Mouse (Mus musculus) urinary bladder, postnatal 4 days (tissue): Measurements from ENCODE around the gene Dnajc6.
A peak's percentile ranks its signal among the peaks of the same experiment; 100 is the strongest.

Experiments used
- DNase-seq, 2 experiments: peaks; one replicate each; pipeline ENCODE4 v3.0.0; 2021 to 2022; ENCODE audit warnings: low spot score in 2 of 2

Dnajc6 gene

DNA sequence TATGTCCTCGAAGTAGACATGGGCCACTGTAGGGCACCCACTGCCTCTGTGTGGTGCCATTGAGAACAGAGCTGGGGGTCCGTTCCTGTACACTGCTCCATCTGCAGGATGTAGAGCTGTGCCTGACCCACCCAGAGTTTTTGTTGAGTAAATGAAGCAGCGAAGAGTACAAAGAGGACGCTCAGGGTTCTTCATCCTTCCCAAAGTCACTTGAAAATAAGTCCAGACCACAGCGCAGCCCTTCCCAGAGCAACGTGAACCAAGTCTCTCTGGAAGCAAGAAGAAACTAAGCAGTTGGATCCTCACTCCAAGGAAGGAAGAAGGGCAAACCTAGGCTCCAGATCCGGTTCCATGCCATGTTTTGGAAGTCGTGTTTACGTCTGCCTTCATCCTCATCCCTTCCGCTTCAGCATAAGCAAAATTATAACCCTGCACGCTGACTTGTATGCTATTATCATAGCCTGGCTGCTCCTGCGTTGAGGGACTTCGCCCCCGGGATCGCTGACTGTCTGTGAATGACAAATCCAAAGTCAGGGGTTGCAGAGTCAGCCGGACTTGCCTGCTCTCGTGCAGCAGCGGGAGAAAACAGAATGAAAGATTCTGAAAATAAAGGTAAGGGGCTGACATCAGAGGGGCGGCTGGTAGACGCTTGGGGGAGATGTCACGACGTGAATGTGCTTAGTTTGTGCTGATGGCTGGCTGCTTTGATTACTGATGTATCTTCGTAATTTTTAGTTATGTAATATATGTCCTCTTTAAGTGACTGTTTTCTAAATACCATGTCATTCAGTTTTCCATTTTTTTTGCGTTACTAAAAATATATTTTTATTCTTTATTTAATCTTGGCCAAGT is 11.3 kb downstream of the Dnajc6 start:
- no peak for DNase-seq

DNA sequence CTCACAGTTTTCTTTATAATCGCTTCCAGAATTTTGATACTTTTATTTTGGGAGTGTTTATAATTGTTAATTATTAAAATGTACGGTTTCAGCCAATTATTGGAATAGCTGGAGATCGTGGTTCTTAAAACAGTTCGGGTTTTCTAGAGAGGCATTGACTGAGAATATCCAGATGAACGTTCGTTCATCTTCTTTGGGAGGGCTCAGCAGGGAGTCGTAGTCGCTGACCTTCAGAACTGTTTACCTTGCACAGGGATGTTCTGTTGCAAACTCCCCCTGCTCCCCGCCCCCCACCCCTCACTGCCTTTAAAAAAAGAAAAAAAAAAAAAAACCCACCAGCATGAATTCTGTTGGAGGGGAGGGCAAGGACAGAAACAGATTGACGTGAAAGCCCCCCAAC is 12.0 kb downstream of the Dnajc6 start:
- no peak for DNase-seq

DNA sequence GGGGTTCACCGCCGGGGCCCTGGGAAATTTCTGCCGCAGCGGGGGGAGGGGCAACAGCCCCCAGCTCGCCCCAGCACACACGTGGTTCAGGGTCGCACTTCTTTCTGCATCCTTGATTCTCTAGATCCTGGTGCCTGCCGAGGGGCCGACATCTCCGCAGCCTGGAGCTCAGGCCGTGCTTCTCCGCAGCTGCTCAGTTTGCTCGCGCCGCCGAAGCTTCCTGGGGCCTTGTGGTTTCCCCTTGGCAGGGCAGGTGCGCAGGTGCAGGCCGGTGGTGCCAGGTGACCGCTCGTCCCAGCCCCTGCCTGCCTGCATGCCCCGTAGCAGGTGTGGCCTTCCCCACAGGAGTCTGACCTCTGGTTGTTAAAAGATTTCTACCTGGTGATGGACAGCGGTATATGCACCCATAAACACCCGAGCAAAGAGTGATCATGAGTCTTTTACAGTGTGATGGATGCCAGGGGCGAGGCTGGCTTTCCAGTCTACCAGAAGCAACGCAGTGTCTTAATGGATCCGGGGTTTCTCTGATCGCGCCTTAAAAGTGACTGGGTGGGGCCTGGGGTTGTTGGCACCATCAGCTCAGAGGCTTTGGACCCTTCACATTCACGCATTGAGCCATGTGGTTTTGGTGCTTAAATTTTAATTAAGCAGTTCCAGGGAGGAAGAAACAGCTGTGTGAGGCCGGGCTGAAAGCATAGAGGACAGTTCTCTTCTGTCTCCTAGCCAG is 12.6 kb downstream of the Dnajc6 start:
- DNase-seq = no peak

DNA sequence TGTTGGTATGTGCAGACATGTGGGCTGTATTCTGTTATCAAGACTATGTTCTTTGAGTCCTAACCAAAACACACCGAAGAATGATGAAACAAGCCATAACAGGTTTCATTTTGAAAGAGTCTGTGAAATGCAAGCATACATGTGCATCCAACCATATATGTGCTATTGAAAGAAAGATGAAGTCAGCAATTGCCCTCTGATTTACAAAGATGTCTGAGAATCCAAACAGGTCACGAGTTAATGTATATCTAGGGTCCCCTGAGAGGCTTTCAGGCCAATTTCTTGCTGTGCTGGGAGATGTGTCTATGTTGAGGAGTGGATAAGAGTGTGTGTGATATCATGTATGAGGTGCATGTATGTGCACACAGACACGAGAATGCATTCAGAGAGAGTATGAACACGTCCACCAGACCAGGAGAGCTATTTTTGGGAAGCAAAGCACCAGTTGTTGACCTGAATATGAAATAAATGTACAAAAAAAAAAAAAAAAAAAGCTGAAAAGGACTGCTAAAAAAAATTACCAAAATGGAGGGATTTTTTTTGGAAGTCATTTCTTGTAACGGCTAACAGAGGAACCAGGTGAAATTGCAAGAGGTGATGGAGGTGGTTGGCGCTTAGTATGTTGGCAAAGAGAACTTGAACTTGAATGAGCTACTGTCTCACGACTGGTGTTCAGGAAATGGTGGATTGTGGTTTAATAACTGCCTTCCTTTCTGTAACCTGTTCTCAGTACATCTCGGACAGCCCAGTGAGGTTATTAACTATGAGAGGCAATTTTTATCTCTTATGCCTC is 13.9 kb downstream of the Dnajc6 start:
- DNase-seq = no peak

DNA sequence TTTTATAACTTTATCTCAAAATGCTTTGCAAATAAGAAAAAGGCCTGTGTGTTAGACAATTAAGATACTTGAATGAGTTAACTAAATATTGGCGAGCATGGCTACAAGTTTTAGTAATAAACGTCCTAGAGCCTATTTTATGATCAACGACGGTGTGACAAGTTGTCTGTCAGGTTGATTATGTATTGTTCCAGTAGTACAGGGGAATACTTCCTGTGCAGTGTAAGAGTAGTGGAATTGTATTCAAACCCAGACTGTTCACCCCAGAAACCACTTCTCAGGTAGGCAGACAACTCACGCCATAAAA is 14.4 kb downstream of the Dnajc6 start:
- DNase-seq = no peak

DNA sequence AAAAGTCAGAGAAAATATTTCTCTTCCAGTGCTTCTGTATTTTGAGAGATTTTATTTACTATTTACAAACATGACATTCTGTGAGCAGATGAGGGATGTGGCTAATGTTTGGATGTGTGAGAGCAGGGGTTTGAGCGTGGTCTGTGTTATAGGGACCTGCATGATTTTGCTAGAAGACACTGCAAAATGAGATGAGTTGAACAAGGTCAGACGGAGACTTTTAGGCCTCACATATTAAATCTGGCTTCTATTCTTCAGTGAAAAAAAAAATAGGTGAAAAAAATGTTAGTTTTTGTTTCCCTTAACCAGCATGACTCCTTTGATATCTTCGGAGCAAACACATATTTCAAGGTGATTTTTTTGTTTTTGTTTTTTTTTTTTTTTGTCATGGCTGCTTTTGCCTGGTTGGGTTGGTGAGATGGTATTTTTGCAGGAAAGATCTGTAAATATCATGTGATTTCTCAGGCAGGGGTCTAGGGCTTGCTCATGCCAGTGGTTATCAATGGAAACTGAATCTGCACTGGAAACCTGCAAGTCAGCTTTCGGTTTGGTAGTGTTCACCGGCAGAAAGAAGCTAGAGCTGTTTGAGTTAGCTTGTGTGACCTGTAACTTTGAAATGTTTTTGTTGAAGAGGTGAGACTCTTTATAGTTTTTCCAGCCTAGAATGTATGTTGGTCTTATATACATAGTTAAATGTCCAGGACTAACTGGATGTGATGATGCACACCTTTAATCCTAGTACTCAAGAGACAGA is 15.5 kb downstream of the Dnajc6 start:
- DNase-seq = no peak

DNA sequence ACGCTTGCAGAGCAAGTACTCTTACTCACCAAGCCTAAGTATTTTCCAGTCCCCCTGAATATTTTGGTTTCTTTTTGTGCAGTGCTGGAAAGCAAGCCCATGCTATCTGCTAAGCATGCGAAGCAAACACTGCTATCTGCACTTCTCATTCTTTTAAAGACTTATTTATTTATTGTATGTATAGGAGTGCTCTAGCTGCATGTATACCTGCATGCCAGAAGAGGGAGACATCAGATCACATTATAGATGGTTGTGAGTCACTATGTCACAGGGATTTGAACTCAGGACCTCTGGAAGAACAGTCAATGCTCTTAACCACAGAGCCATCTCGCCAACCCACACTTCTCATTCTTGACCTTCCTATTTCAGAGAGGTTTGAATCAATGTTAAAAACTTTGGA is 16.8 kb downstream of the Dnajc6 start:
- no peak for DNase-seq

DNA sequence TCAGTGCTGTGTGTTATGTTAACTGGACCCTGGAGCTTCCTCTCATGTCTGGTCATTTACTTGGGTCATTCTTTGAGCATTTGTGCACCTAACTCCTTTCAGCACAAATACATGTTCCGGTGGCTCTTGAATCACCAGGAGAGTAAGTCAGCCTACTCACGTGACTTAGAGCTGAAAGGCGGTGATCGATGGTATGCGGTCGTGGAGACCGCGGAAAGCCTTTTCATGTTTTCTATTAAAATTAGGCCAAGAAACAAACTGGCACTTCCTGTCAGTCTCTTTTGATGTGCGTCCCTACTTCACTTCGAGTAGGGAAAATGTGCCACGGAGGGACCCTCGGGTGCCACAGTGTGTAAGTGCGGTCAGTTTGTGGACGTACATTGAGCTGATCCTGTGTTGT is 19.4 kb downstream of the Dnajc6 start:
- no peak for DNase-seq

DNA sequence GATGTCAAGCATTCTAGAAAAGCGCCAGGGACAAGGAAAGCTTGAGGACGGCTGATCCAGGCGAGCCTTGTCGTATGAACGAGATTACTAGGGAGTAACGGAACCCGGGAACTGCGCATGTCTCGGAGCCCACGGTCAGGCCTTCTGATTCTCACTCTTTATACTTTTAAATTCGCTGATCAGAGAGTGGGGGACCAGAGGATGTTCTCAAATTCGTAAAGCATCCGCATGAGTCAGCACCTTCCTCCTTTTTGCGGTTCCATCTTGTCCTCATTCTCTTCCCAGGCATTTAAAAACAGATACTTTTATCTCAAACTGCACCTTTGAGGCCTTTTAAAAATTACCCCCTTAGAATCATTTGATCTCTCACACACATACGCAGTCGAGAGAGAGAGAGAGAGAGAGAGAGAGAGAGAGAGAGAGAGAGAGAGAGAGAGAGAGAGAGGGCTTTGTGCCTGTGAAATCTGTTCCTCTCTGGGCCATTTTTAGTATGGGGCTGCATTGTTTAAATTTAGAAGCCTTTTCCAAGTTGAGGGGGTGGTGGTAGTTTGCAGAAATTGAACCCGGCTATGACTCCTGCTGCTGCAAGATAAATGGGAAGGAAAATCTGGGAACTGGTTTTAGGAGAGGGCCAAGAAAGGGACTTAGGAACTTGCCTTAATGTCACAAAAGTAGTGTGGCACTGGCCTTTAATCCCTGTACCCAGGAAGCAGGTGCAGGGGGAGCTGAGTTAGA is 20.2 kb downstream of the Dnajc6 start:
- DNase-seq = no peak

DNA sequence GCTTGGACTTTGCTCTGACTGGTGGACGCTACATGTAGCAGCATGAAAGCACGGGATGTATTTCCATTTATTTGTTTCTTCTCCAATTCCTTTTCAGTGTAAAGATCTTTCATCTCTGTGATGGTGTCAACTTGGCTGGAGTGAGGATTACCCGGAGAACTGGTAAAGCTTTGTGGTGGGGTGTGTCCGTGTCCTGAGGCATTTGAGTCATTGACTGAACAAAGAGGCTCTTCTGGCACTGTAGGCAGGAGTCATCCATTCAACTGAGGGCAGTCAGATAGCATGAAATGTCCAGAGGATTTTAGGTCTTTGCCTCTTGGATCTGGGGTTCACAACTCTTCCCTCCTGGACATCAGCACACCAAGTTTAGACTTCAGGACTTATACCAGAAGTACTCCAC is 35.5 kb downstream of the Dnajc6 start:
- no peak for DNase-seq

DNA sequence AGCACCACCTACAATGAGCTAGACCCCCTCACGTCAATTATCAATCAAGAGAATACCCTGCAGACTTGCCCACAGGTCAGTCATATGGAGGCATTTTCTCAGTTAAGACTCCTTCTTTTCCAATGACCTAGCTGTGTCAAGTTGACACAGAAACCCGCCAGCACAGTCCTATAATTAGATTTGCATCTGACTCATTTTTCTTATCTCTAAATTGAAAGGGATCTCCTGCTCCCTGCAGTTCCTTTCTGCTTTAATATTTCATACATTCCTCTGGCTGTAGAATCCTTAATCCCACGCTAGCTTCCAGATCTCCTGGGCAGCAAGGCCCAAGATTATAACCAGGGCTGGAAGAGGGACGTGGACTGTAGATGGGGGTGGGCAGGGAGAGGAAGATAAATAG is 44.1 kb downstream of the Dnajc6 start:
- DNase-seq = no peak

DNA sequence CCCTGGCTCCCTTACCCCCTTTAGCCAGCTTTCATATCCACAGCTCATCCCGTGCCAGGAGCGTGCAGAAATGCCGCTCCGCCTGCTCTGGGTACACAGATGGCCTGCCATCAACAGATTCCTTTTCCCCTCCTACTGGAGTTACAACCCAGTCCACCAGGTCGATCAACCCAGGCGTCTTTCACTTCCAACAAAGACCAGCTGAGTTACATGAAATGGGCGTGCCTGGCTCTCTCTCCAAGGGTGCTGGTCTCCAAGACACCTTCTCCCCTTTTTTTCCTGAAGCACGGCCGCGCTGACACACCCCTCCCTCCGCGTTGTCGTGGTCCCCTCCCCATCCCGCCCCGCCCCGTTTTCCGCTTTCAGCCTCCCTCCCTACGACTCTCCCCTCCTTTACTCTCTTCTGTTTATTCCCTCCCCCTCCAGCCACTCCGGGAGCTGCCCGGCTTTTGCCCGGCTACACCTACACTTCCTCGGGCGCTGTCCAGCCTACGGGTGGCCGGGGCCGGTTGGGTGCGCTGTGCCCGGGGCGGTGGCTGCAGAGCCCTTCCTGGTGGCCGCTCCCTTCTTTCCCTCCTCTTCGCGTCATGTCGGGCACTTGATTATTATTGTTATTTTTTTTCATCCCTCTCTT is 53.6 kb downstream of the Dnajc6 start:
- DNase-seq = no peak

DNA sequence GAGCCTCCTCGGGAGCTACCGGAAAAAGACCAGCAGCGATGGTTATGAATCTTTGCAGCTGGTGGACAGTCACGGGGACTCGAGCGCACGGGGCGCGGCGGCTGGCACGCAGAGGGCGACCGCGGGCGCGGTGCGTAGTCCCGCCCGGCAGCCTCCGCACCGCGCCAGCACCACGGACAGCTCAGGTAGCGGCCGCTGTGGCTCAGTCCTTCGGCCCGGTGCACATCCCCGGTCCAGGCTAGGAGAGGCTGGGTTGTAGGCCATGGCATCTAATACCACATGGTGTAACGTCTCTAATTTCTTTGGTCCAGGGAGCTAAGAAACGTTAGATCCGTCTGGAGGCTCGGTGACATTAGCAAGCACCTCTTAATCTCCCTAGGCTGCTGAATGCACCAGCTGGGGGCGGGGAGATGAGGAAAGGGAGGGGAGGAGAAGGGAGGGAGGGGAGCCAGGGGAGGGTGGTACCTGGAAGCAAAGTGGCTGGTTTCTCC is 54.3 kb downstream of the Dnajc6 start:
- DNase-seq = peak in 1 of 2 experiments; percentile 28

DNA sequence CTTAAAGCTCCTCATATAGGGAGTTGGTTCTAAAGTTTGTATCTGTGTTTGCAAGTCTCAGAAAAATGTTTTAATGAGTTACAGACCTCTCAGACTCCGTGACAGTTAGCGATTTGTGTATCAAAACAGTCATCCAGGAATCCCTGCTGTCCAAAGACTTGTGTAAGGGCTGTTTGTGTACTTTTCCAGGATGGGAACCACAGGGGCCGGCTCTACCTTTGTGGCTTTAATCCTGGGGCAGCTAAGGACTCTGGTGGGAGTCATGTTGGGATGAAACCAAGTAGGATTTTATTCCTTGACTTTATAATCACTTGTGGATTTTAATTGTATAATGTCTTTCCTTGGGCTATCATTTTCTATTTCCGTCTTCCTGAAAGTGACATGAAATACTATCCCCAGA is 55.0 kb downstream of the Dnajc6 start:
- DNase-seq = no peak

DNA sequence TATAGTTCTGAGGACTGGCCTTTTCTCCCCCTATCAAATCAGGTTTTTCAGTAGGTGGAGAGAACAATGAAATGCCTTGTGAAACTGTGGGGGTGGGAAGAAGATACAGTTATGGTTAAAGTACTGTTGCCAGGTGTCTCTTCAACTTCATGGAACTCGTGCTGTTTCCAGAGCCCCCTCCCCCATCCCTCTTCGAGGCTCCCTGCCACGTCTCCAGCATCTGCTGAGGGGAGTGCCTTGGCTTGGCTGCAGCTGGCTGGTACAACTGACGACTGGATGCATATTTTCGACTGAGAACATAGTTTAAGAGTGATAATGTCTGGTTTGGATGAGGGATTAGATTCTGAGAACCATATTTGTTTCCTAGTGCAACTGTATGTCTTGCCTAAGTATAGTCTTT is 55.9 kb downstream of the Dnajc6 start:
- no peak for DNase-seq

DNA sequence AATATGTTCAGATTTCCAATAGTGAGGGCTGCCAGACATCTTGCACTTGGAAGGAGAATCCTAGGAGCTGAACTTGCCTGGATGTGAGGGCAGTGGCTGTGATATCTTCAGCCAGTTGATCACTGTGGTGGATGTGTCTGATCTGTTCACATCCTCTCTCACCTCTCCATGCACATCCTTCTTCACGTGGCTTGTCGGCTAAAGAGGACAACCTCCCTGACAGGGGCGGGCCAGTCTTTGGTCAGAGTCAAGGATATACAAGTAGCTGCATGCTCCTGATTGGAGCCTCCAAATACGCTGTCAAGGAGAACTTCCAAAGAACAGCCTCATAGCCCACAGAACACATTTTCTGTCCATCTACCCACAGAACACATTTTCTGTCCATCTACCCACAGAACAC is 58.6 kb downstream of the Dnajc6 start:
- no peak for DNase-seq

DNA sequence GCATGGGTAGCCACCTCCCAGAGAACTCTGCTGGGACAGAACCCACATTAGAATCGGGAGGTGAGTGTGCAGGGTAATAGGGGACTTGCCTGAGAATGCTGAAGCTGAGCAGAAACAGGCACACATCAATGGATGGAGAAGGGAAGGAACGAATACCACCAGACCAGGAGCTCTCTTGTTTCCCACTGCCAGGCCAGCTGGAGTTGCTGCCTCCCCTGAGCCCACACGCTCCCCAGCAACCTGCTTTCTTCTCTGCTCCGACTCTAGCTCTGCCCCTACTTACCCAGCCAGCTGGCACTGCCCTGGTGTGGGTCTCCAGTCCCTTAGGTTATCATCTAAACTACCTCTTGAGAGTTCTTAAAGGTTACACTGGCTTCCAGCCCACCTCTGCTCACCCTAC is 63.7 kb downstream of the Dnajc6 start:
- no peak for DNase-seq

DNA sequence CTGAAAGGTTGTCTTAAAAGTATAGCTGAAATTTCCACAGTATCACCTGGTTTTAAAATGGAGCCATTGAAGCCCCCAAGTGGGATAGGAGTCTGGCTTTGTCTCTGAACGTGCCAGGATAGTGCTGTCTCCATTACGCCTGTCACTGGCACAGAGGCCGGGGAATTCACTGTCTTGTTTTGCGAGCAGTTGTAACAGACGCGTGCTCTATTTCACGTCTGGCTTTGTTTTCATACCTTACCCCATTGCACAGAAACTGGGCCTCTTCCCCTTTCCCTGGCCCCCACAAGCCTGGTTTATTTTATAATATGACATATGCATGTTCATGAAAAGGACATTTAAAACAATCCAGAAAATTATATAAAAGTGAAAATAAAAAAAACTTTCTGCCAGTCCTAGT is 66.4 kb downstream of the Dnajc6 start:
- no peak for DNase-seq

DNA sequence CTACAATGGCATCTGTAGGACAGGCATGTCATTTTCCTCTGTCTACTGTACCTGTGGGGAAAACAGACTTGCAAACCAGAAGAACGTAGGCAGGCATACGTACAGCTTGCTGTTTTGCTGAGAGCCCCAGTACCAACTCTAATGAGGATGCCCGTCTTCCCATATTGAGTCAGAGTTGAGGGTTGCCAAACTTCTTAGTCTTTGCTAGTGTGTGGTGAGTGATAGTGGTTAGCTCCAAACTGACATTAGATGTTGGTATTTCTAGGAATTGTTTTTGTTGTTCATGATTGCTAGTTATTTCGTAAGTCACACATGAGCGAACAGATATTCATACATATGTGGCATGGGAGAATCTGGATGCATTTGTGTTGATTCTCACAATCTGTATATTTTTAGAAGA is 67.2 kb downstream of the Dnajc6 start:
- no peak for DNase-seq

DNA sequence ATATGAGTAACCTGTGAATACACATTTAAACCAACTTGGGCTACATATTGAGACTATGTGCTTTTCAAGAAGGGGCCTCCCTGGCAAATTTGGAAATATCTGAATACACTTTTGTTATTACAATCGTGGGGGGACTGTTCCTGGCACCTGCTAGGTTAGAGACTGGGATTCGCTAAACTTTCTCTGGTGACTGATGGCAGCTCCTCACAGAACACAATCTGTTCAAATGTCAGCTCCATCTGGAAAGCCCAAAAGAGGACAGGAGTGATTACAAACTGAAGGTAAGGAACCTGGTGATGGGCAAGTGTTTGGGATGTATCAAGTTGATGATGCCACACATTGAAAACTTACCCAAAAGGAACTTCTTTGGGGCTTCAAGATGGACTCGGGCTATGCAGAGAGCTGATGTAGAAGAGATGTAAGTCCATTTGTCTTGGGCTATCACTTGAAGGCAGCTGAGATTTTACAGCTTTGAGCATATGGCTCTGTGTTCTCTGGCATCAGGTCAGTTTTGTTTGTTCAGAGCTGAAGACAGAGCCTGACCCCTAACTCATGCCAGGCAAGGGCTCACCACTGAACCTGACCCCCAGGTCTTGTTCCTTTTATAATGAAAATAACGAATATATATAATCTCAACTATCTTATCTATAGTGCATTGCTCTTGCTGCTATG is 68.4 kb downstream of the Dnajc6 start:
- DNase-seq = no peak
